Mouse (Mus musculus) urinary bladder, postnatal 14 days (tissue): Measurements from ENCODE around the gene Samd15.
A peak's percentile ranks its signal among the peaks of the same experiment; 100 is the strongest.
"Not testable (repeated sequence)": the region's sequence is repeated elsewhere in the genome, so short reads cannot be mapped to it uniquely, and the experiment has no call there.

Source experiments
- DNase-seq: peaks from one replicate; pipeline ENCODE4 v3.0.0; 2021; ENCODE audit warnings: low spot score

The Samd15 gene

DNA sequence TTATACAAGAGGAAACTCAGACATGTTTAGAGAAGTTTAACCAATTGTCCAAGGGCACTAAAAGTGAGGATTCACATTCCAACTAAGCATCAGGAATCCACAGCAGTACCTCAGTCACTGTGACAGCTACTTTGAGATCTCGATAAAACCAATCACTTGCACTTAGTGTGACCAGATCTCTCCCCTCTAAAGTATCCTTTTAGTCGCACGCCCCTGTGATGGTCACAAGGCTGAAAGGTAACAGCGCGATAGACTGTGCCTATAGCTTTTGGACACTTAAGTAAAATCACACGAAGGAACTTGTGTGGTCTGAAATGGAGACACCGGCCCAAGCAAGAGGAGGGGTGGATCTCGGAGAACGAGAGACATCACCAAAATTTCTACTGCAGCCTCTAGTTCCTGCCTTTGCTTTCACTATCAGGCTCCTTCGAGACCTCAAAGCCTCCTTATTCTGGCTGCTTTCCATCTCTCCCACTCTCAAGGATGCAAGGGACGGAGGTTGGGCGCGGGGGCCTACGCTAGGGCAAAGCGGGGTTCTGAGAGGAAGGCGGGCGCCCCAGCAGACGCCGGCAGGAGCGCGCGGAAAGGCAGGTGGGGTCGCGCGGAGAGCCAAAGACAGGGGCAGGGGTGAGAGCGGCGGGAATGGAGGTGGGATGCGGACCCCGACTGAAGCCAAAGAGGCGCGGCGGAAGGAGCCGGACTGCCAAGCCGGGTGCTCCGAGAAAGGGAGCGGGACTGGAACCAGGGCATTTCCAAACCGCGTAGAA, at the start of gene Samd15:
Samd15 (plus strand) TSS at position 518 of the 767 bp plus-strand sequence.
- DNase-seq: peak; percentile 15

DNA sequence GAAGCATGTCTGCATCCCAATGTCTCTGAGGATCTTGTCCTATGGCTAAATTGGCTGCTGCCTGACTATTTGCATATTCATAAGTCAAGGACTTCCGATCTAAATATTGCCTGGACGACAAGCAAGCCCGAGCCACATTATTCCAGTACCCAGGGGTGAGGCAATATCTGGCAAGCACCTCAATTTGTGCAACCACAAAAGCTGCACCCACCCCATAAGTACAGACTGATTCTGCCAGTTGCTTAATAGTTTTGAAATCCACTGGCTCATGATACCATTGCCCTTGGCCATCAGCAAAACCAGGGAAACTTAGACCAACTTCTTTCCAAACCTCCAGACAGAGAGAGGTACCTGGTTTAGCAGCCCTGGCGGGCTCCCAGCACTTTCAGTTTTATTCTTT, 45.1 kb upstream of the Samd15 start:
- DNase-seq: not testable (repeated sequence)

DNA sequence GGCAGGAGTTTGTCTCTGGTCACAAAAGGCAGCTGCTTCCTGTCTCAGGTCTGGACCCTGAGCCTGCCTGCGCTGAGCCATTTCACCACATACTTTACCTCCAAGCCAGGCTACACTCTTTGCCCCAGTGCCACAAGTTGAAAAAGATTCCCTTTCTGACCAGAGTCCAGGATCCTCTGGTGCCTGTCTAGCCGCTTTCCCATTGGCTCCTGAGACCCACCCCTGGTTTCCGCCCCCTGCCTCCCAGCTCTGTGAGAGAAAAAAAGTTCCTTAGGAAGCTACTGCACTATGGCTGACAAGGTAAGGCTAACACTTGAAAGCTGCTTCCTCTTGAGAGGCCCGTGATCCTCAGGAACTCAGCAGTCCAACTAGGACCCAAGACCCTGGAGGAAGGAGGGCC, 42.2 kb upstream of the Samd15 start:
- DNase-seq: no peak

DNA sequence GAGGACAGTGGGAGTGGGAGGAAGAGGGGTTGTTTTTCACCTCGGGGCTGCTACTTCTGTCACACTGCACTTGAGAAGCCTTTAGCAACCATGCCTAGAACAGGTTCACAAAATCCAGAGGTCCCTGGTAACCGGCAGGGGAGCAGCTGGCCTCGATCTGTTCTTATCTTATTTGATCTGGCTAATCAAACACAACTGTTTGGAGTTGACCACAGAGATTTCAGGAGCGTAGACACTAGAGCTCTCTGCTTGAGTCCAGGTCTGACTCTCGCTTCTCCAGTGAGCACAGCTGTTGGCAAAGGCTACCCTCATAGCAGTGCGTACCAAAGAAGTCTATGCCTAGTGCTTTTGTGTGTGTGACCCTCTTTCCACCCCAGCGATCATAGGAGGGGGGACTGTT, 41.4 kb upstream of the Samd15 start:
- DNase-seq: no peak

DNA sequence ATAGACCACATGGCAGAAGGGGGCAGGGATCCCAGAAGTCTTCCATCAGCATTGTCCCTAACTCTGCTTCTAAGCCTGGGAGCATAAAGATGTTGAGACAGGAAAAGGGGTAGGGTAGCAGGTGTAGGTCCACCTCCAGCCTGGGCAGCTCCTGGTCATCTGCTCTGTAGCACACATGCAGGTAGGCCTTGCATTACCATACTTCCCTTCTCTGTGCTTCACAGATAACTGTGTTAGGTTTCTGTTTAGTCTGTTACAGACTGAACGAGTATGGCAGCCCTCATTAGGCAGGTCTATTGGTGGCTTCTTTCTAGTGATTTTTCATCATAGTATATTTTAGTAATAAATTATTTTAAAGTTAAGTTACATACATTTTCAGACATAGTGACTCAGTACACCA, 39.2 kb upstream of the Samd15 start:
- DNase-seq: no peak

DNA sequence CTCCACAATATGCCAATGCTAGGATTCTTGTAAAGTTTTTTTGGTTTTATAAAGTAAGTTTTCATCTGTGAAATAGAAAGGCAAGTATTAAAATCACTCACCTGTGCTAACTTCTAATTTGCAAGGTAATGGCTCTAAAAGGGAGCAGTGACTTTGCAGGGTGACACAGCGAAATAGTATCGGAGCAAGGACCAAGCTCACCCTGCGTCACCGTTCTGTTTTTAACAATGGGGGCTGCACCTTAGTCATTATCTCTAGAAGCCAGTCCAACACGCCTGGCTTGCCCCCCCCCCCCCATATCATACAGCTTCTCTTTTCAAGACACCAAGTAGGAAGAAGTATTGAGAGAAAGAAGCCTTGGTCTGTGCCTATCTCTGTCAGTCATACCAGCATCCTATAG, 38.7 kb upstream of the Samd15 start:
- no peak for DNase-seq

DNA sequence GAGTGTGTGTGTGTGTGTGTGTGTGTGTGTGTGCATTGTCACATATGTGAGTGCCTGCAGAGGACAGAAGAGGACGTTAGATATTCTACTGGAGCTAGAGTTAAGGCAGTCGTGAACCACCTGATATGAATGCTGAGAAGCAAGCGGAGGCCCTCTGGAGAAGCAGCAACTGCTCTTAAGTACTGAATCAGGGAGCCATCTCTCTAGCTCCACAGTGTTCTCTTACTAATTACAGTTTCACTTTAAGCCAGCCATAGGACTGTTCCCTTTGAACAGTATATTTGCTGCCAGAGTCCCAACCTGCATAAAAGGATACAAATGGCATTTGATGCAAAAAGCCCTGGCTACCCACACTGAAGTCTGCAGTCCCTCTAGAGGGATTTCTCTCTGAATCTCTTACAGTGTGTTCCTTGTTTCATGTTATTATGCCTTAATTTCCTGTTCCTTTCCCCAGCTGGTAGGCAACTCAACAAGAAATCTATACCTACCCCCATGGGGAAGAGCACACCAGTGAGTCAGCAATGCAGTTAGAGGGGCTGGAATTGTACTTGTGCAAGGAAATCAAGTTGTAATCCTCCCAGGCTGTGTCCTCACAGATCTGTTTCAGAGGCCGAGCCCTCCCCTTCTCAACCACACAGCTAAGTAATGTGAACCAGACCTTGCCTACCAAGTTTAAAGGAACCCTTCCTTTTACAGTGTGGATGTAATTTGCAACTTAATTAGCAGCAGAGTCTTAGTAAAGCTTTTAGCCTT, 24.2 kb upstream of the Samd15 start:
- no peak for DNase-seq

DNA sequence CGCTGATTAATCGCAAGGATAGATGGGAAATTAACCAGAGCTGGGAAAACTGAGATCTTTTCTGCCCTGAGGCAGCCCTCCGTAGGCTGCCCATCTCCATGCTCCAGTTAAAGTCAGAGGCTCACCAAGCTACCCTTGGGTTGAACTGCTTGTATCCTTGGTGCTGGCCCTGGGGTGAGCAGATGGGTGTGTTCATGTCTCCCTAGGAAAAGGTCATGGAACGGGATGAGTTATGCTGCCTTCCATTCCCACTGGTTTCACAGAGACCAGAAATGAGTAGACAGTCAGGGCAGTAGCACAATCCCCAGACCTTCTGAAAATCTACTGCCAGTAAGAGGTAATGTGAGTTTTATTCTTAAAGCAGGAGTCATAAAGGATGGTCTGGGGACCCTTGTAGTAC, 21.9 kb upstream of the Samd15 start:
- no peak for DNase-seq

DNA sequence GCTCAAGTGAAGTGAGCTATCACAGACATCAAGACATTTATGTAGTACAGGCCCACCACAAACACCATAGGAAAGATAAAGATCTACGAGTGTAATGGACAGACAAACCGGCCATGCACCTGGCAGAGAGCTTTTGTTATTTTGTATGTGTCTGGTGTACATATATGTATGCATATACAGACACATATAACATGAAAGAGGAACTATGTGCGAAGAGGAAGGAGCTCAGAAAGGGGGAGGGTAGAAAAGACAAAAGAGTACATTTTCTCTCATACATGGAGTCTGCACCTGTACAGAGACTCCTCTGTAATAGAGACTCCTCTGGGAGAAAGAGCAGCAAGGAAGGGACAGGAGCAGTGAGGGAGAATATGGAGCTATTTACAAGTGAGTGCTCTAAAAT, 6.5 kb upstream of the Samd15 start:
- DNase-seq: no peak

DNA sequence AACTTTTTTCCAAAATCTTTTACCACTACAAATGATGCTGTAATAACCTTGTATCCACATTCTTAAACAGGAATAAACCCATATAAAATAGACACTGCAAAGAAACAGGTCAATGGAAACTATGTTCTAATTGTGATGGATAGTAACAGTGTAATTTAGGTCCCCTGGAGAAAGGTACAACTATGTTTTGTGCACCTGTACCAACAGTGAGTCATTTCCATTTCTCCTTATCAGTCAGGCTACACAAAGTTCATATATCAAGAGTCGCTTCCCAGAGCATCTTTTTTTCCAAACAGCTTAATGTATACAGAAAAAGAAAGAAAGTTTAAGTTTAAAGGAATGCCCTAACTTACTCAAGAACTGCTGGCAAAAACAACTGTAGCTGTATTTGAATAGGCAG, 4.5 kb upstream of the Samd15 start:
- DNase-seq: no peak

DNA sequence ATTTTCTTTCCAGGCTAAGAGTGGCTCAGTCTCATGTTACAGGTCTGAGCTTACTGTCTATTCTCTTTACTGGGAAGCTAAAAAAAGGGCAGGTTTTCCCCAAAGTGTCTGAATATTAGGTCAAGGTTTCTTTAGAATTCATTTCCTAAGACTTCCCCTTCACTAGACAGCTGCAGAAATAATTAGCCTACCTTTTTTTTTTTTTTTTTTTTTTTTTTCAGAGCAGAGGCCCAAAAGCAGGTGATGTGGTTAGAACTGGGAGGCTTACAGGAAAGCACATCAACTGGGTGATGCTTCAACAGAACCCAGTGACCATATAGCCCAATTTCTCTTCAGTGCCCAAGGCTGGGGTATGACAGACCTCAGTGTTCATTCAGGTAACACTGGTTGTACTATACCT, 3.2 kb upstream of the Samd15 start:
- no peak for DNase-seq

DNA sequence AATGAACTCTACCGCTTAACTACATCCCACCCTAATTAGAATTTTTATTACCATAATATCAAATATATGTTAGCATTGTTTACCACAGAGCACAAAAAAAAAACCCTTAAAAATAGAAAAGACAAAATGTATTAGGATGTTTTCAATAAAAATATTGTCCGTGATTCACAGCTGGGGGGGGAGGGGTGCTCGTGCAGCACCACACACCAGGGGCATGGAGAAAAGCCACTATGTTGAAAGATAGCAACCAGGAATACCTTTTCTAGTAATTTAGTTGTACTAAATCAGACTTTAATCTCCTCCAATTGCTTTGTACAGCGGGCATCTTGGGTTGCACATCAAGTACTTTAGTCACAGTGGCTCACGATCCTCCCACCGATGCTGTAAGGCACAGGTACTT, 731 bp upstream of the Samd15 start:
- DNase-seq: no peak

DNA sequence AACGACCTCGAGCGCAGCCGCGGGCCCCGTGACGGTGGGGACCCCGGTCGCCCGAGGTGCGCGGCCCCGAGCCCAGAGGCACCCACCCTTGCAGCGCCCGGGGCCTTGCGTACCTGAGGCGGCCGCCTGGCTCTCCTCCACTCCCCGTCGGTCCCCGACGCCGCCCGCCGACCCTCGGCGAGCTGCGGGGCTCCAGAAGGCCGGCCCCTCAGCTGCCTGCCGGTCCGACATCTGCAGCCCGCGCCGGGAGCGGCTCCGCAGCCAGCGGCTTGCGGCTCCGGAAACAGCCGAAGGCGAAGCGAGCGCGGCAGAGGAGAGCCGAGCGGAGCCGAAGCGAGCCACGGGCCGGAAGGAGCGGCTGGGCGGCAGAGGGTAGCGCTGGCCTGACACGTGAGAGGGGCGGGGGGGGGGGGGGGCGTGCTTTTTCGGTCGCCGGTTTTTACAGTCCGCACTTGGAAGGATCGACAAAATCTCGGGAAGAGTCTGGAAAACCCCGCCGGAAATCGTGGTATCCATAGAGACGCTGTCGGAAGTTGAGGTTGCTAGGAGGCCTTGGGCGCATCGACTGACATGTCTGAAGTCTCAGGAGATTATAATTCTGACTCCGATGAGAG, 557 bp downstream of the Samd15 start, which contains the start of gene Tmed8:
Tmed8 (minus strand) TSS at position 482 of the 614 bp plus-strand sequence.
- DNase-seq: peak; percentile 74

DNA sequence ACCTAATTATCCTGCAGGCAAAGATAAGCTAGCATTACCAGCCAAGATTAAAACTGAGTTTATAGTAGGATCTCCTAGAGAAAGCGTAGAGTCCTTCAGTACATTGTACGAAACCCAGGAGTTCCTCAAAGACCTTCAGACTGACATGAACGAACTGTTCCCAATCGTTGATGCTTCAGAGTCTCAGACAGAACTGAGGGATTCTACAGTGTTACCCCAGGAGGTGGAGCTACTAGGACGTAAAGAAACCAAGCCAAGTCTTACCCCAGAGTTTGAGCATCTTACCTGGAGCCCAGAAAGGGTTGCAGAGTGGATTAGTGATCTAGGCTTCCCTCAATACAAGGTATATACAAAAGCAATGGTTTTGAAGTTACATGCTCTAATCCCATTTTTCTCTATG, 2.2 kb downstream of the Samd15 start:
- no peak for DNase-seq

DNA sequence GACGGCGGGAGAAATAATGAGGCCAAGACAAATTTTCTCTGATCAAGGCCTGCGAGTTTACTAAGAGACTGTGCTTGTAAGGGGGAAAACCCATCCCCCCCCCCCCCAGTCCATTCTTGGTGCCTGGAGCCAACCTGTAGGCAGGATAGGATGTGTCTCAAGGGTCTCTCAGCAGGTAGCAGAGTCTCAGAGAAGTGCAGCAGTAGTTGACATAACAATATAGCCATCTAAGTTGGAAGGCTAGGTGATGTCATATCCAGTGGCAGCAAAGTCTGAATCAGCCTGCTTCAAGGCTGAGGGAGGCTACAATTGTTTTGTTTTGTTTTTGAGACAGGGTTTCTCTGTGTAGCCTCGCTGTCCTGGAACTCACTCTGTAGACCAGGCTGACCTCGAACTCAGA, 6.3 kb downstream of the Samd15 start:
- DNase-seq: not testable (repeated sequence)

DNA sequence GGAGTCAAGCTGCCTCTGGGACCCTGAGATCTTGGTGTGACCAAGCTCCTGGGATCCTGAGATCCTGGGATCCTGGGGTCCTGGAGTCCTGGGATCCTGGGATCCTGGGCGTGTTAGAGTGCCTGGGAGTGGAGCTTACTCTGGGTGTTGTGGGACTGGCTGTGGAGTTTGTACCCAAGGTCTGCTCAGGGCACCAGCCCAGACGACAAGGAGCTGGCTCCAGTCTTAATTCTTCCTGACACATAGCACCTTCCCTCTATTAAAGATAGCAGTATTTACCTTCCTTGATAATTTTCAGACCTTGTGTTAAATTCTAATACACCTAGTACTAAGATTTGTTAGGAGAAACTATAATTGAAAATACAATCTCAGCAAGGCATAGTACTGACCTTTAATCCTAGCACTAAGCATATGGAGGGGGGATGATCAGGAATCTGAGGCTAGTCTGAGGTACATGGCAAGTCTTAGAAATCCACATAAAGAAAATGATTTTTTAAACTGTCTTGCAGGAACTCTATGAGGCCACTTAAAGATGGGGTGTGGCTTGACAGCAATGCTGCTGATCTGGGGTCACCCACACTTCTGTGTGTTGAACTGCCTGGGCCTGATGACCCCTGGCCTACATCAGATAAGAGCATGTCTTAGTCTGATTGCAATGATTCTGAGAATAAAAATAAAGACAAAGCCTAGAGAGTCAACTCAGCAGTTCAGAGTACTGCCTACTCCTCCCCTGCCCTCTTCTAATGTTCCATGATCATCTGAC, 13.5 kb downstream of the Samd15 start:
- no peak for DNase-seq

DNA sequence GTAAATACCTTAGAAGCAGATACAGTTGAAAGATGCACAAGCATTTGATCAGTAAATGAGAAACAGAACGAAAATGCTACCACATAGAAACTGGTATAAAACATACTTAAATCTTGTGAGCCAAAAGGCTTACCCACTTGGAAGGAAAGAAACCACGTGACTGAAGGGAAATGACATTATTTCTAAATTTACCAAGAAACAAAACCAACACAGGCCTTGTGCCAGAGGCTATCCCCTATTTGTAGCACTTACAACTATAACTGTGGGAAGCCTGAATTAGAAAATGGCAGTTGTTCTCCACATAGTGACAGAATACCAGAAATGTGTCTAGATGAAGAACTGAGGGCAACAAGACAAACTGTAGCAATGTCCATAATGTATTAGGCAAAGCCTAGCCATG, 16.5 kb downstream of the Samd15 start:
- no peak for DNase-seq

DNA sequence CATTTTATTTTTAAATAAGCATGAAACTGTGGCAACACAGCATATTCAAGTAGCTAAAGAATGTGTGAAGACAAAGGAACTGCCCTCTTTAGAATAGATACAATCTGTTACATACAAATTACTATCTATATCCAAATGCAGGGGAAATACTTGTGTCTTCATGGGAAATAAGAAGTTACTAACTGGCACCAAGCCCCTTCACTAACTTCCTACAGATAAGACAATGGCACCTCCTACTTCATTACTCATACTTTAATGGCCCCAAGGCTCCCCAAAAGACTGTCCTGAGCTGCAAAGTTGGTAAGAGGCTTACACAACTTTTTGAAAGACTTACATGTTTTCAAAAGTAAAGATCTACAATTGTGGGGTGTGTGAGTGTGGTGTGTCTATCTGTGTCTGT, 18.1 kb downstream of the Samd15 start:
- DNase-seq: no peak

DNA sequence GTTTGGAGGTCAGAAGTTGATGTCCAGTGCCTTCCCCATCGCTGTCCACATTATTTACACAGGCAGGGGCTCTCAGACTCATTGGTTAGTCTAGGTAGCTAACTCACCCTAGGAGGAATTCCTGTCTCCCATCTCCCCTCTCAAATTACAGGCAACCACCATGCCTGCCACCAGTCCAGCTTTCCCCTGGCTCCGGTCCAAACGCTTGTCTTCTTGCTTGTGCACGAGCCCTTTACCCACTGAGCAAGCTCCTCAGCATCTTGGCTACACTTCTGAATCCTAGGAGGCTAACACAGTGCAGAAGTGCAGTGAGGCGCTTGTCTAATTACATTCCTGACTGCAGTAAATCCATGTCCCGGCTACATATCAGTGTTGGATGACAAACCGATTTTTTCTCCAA, 19.8 kb downstream of the Samd15 start:
- no peak for DNase-seq

DNA sequence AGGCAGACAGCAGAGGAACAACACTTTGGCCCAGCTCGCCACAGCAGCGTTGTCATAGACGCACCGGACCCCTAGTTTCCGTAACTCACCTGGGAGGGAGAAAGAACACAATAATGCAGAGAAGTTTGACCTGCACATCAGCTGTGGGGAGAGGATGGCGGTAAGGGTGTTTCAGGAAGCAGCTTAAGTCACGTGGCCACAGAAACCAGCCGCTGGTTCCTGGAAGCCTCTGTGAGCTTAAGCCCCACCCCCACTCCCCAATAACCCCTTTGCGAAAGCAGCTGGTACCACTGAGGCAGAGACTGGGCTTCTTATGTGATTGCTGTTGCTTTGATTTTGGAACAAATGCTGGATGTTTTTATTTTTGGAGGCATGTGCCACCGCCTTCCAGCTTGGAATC, 25.4 kb downstream of the Samd15 start:
- DNase-seq: no peak

DNA sequence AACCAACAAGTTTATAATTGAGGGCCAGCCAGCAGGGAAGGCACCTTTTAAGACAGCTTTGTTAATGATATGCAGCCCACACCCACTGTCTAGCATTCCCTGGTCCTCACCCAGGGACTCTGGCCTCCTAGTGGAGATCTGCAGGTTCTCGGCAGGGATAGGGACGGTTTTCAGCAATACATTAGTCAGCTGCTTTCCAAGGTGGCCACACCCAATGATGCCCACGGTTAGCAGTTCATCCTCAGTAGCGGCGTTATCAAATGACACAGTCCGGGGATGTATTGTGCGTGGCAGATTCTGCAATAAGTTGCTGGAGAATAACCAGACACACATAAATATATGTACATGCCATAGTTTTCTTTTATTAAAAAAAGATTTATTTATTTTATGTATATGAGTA, 27.3 kb downstream of the Samd15 start:
- no peak for DNase-seq

DNA sequence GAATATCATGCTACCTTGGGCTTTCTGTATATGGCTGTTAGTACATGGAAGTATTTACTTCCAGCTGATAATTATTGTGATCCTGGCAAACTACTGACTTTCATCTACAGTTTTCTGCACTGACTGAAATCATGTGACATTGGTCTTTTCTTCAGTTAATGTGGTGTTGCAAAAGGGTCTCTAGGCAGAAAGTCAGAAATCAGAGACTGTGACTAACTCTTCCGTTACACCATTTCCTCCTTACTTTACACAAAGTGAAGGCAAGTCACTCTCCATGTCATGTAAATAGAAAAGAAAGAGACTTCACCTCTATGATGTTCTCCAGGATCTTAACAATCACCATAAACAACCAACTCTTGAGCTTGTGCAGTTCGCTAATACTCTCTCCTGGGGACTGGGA, 30.1 kb downstream of the Samd15 start:
- DNase-seq: no peak
